ENCODE assay signal across 9 mouse cellular contexts in the genomic region with DNA sequence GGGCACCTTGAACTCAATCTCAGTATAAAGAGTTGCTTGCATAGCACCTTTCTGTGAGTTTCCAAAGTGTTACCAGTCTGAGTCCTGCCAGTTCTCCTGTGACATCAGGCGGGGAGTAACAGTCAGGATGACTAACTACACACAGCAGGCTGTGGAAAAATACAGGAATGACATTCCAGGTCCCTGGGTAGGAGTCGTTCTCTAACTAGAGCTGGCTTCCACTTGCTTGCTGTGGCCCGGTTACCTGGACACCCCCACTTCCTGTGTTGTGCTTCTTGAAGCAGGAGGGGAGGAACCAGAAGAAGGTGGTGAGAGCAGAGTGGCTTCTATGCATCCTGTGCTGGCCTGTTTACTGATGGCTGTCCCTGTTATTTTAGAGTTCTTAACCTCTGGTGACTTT.
DNase-seq lines count a peak whose midpoint lies in the region; ATAC-seq and TF ChIP-seq lines count a peak whose summit lies in the region.
"Had no signal": no experiment of that assay in that cellular context is flagged by ENCODE, and none has a peak within 500 bp of the region (broad histone marks: within the 10 kb centered on the region; RNA-seq: fewer than 3 reads in every experiment).

No protein-coding gene starts in this region.

- intact Hi-C loops in heart, postnatal 14 days (cut with DNase I), result no loop called here
- intact Hi-C loops in left cerebral cortex, postnatal 36 days (cut with DNase I), result no loop called here
- intact Hi-C loops in left cerebral cortex, adult 2 months (cut with DNase I), result no loop called here

- H3K4me1 ChIP-seq in heart, embryonic 12.5 days (replicated peaks), result peaks cover 13% of the 10 kb centered on the region
- H3K4me1 ChIP-seq: embryonic facial prominence, embryonic 12.5 days had no signal

- H3K27me3 ChIP-seq in heart, embryonic 12.5 days (replicated peaks), result no peaks in the 10 kb centered on the region
- H3K27me3 ChIP-seq in splenic B cell, adult 2 months (ENCODE audit: control insufficient read depth, insufficient read depth, low read length, poor library complexity, severe bottlenecking), result no peaks in the 10 kb centered on the region
- H3K27me3 ChIP-seq: embryonic facial prominence, embryonic 12.5 days had no signal

- TF ChIP-seq CTCF in left cerebral cortex, adult 2 months (IDR thresholded peaks at IDR 0.05), result no peak

- H3K36me3 ChIP-seq in heart, embryonic 12.5 days, result no peaks in the 10 kb centered on the region
- no peaks in the 10 kb centered on the region for H3K36me3 ChIP-seq in splenic B cell, adult 2 months (ENCODE audit: control insufficient read depth, insufficient read depth, low read length, poor library complexity, severe bottlenecking)
- H3K36me3 ChIP-seq: embryonic facial prominence, embryonic 12.5 days had no signal

- no peak overlapping the region for H3K4me3 ChIP-seq in heart, embryonic 12.5 days
- no peak overlapping the region for H3K4me3 ChIP-seq in left cerebral cortex, adult 2 months
- H3K4me3 ChIP-seq: embryonic facial prominence, embryonic 12.5 days had no signal

- ATAC-seq in heart, embryonic 12.5 days (ENCODE audit: insufficient number of reproducible peaks, low FRiP score), result no peak
- ATAC-seq in inflammation-experienced regulatory T-cells, adult 6 months, result peak; percentile 92

- H3K9me3 ChIP-seq in heart, embryonic 12.5 days (replicated peaks), result no peaks in the 10 kb centered on the region
- H3K9me3 ChIP-seq: embryonic facial prominence, embryonic 12.5 days had no signal

- H3K9ac ChIP-seq in heart, embryonic 12.5 days, result no peak overlapping the region
- H3K9ac ChIP-seq: embryonic facial prominence, embryonic 12.5 days had no signal

- no peak overlapping the region for H3K4me2 ChIP-seq in heart, embryonic 12.5 days
- H3K4me2 ChIP-seq: embryonic facial prominence, embryonic 12.5 days had no signal

- WGBS in heart, embryonic 12.5 days, result 40% methylated on average over 3 of the region's 3 CpGs

- peak overlapping the region; percentile 66 for H3K27ac ChIP-seq in heart, embryonic 12.5 days (ENCODE audit: poor library complexity, severe bottlenecking)
- no peak overlapping the region for H3K27ac ChIP-seq in left cerebral cortex, adult 2 months
- H3K27ac ChIP-seq: embryonic facial prominence, embryonic 12.5 days had no signal

- DNase-seq in heart, postnatal 14 days, result no peak
- peak; percentile 83 for DNase-seq in T-cell, adult 2 months (ENCODE audit: low spot score)
- peak; percentile 54 for DNase-seq in splenic B cell, adult 2 months (ENCODE audit: low read depth, low spot score)
- no peak for DNase-seq in gastrocnemius, postnatal 4 days (ENCODE audit: low spot score in 2 of 2)
- no peak for DNase-seq in left cerebral cortex, postnatal 36 days (ENCODE audit: low spot score in 2 of 2)
- DNase-seq in left cerebral cortex, adult 2 months (ENCODE audit: extremely low spot score in 1 of 2, low spot score in 2 of 2), result no peak

Comparison
In these comparisons a context has a peak if more than half of its experiments do, and no peak if none do; other contexts are left out.
1. DNase-seq: peak in T-cell, adult 2 months (single experiment) and splenic B cell, adult 2 months (single experiment); none in heart, postnatal 14 days (0 of 2), gastrocnemius, postnatal 4 days (0 of 2), left cerebral cortex, postnatal 36 days (0 of 2) and left cerebral cortex, adult 2 months (0 of 2).